Mouse (Mus musculus): ENCODE results near the gene Cryab.

GRCm38 (mm10) chr9:50761520-50762243 is 10.6 kb downstream of the Cryab start:
- TF ChIP-seq POLR2A (IDR thresholded peaks at IDR 0.05; ENCODE audit: extremely low read depth, insufficient read depth, low read length) (no peak), CTCF (IDR thresholded peaks at IDR 0.05; ENCODE audit: extremely low read depth, insufficient read depth, low read length) (no peak)
